Comparison of ENCODE assay signal across 13 mouse cellular contexts in the genomic region with DNA sequence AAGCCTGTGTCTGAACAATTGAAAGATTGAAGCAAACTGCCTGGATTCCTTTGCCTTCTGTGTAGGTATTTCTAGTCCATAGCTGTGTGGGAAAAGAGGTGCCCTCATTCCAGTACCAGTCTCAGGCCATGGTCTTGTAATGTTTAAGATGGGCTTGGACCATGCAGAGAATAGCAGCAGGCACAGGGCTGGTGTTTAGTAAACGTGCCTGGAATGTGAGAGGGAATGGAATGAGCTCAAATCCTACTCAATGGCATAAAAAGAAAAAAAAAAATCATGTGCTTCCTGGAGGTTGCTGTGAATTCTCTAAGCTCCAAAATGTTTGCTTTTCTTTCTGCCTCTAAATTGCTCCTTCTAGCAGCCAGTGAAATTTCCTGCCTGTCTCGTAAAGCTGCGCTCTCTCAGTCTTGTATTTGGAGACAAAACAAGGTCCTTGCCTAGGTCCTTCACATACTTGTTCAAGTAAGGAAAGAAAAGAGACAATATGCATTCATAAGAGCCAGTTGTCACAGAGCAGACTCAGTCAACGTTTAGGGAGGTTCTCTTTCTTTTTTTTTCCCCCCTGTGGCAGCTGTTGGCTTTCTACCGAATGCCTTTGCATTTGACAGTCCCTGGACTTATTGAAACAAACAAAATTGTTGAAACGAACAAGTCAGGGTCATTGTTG.
DNase-seq lines count a peak whose midpoint lies in the region; ATAC-seq and TF ChIP-seq lines count a peak whose summit lies in the region.
"Had no signal": no experiment of that assay in that cellular context is flagged by ENCODE, and none has a peak within 500 bp of the region (broad histone marks: within the 10 kb centered on the region; RNA-seq: fewer than 3 reads in every experiment).

No protein-coding gene starts in this region.

- ATAC-seq in lung, embryonic 15.5 days (ENCODE audit: borderline replicate concordance, extremely low read depth, low FRiP score, low TSS enrichment), result no peak; the same call in 1 of the 2 replicates
- no peak for ATAC-seq in midbrain, embryonic 12.5 days (ENCODE audit: low FRiP score, low read depth)
- no peak for ATAC-seq in megakaryocyte, adult 5-6 weeks (ENCODE audit: poor library complexity, severe bottlenecking)
- no peak for ATAC-seq in liver, postnatal 0 days

- WGBS in lung, embryonic 15.5 days, result 16% methylated on average over 6 of the region's 6 CpGs
- 37% methylated on average over 6 of the region's 6 CpGs for WGBS in midbrain, embryonic 12.5 days
- 37% methylated on average over 6 of the region's 6 CpGs for WGBS in liver, postnatal 0 days (ENCODE audit: insufficient replicate concordance)

- no peak overlapping the region for H3K9ac ChIP-seq in lung, embryonic 15.5 days
- H3K9ac ChIP-seq in midbrain, embryonic 12.5 days (replicated peaks), result no peak overlapping the region
- H3K9ac ChIP-seq in liver, postnatal 0 days (replicated peaks), result no peak overlapping the region
- H3K9ac ChIP-seq: embryonic facial prominence, embryonic 12.5 days had no signal

- no peak for TF ChIP-seq CTCF in liver, postnatal 0 days (IDR thresholded peaks at IDR 0.05; ENCODE audit: low read depth)

- H3K36me3 ChIP-seq in lung, embryonic 15.5 days, result no peaks in the 10 kb centered on the region
- no peaks in the 10 kb centered on the region for H3K36me3 ChIP-seq in midbrain, embryonic 12.5 days
- no peaks in the 10 kb centered on the region for H3K36me3 ChIP-seq in liver, postnatal 0 days (replicated peaks; ENCODE audit: insufficient read depth, low read length)
- H3K36me3 ChIP-seq: embryonic facial prominence, embryonic 12.5 days had no signal

- no peaks in the 10 kb centered on the region for H3K27me3 ChIP-seq in lung, embryonic 15.5 days
- H3K27me3 ChIP-seq in midbrain, embryonic 12.5 days, result no peaks in the 10 kb centered on the region
- no peaks in the 10 kb centered on the region for H3K27me3 ChIP-seq in liver, postnatal 0 days (ENCODE audit: insufficient read depth, low read length)
- H3K27me3 ChIP-seq: embryonic facial prominence, embryonic 12.5 days had no signal

- no peak for TF ChIP-seq EP300 in liver, postnatal 0 days (IDR thresholded peaks at IDR 0.05; ENCODE audit: low read depth)

- peak overlapping the region; percentile 4; the same call in 1 of the 2 replicates for H3K4me2 ChIP-seq in lung, embryonic 15.5 days
- no peak overlapping the region for H3K4me2 ChIP-seq in midbrain, embryonic 12.5 days (replicated peaks)
- H3K4me2 ChIP-seq in liver, postnatal 0 days (ENCODE audit: low read depth, low read length), result no peak overlapping the region
- H3K4me2 ChIP-seq: embryonic facial prominence, embryonic 12.5 days had no signal

- peak; percentile 8 for DNase-seq in embryo, embryonic 10.5 days (ENCODE audit: low spot score)
- no peak for DNase-seq in embryo, embryonic 10 days (ENCODE audit: low spot score)
- no peak for DNase-seq in lung, postnatal 14 days
- DNase-seq in left cerebral cortex, adult 18-20 months (ENCODE audit: low spot score in 2 of 2), result no peak
- DNase-seq in liver, postnatal 0 days, result no peak
- DNase-seq: gastrocnemius, adult 2 months; kidney, postnatal 10 days; lung, adult 18-20 months had no signal

- peaks cover 13% of the 10 kb centered on the region; the same call in 1 of the 2 replicates for H3K4me1 ChIP-seq in lung, embryonic 15.5 days
- peaks cover 21% of the 10 kb centered on the region; the same call in 1 of the 2 replicates for H3K4me1 ChIP-seq in midbrain, embryonic 12.5 days
- no peaks in the 10 kb centered on the region for H3K4me1 ChIP-seq in liver, postnatal 0 days (ENCODE audit: insufficient read depth)

- peak overlapping the region; percentile 74 for H3K27ac ChIP-seq in lung, embryonic 15.5 days
- peak overlapping the region; percentile 22; the same call in 1 of the 2 replicates for H3K27ac ChIP-seq in midbrain, embryonic 12.5 days (replicated peaks)
- H3K27ac ChIP-seq in liver, postnatal 0 days (ENCODE audit: low read depth), result no peak overlapping the region
- H3K27ac ChIP-seq: embryonic facial prominence, embryonic 12.5 days; gastrocnemius, adult 2 months had no signal

- H3K9me3 ChIP-seq in lung, embryonic 15.5 days, result no peaks in the 10 kb centered on the region
- no peaks in the 10 kb centered on the region for H3K9me3 ChIP-seq in midbrain, embryonic 12.5 days
- no peaks in the 10 kb centered on the region for H3K9me3 ChIP-seq in liver, postnatal 0 days (ENCODE audit: low read length)
- H3K9me3 ChIP-seq: embryonic facial prominence, embryonic 12.5 days had no signal

- H3K4me3 ChIP-seq in lung, embryonic 15.5 days, result no peak overlapping the region
- H3K4me3 ChIP-seq in midbrain, embryonic 12.5 days, result no peak overlapping the region
- H3K4me3 ChIP-seq in liver, postnatal 0 days (ENCODE audit: low read depth, low read length), result no peak overlapping the region
- H3K4me3 ChIP-seq: embryonic facial prominence, embryonic 12.5 days; gastrocnemius, adult 2 months; myocyte had no signal
